Mouse (Mus musculus): Measurements from ENCODE around the gene Kank4. TPM values are rescaled to one million over a fixed set of nuclear protein-coding genes. Genes with fewer than 3 reads are reported as not detected.
A peak's percentile ranks its signal among the peaks of the same experiment; 100 is the strongest.
"Not testable (repeated sequence)": the region's sequence is repeated elsewhere in the genome, so short reads cannot be mapped to it uniquely, and the experiment has no call there.

Gene Kank4
- polyA plus RNA-seq, 1 experiment from 2014 or later = 5.9 TPM

DNA sequence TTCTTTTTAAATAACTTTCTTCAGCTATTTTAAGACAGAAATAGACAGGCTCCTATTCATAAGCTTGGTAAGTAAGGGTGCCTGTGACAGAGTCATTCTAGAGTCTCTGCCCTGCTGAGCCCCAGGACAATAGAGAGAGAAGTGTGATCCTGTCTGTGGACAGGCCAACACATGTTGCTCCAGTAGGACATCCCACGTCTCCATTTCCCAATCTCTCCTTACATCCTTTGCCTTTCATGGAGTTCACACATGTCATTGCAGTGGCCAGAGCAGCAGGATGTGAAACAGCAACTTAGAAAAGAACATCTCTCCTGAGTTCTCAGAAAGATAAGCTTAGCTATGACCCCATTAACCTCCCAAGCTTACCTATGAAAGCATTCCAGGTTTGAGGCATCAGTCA, 14.4 kb upstream of the Kank4 start:
- Histone ChIP-seq H3K4me2 (no peak overlapping the region), H3K4me1 (ENCODE audit: insufficient read depth) (peaks cover 6% of the 10 kb centered on the region; the same call in 1 of the 2 replicates), H3K27me3 (ENCODE audit: insufficient read depth, low read length) (no peaks in the 10 kb centered on the region), H3K27ac (ENCODE audit: low read depth) (no peak overlapping the region), H3K9me3 (ENCODE audit: low read depth, low read length) (no peaks in the 10 kb centered on the region), H3K9ac (no peak overlapping the region), H3K36me3 (ENCODE audit: insufficient read depth) (no peaks in the 10 kb centered on the region), H3K4me3 (ENCODE audit: low read depth, low read length) (no peak overlapping the region)
- 41% methylated on average over 1 of the region's 1 CpGs for WGBS
- TF ChIP-seq CTCF (IDR thresholded peaks at IDR 0.05; ENCODE audit: low read depth) = no peak
- DNase-seq (no peak), ATAC-seq (ENCODE audit: insufficient read depth) (no peak)

DNA sequence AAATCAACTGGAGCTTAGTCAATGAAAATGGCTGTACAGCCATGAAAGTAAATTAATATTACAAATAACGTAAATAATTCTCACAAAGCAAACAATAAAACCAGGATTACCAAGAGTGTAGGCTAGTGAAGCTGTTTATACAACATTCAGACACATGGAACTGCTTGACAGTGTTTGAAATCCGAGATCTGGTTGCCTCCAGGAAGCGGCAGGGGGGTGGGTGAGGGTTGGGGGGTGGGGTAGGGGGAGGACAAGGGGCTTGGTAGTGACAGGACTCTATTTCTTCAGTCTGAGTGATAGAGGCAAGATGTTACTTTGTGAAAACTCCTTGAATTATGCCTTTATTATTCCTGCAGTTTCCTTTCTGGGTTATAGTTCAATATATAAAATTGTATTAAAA, 9.4 kb upstream of the Kank4 start:
- H3K4me3 ChIP-seq (ENCODE audit: low read depth, low read length) = no peak overlapping the region
- H3K4me2 ChIP-seq = no peak overlapping the region
- no peaks in the 10 kb centered on the region for H3K4me1 ChIP-seq (ENCODE audit: insufficient read depth)
- H3K9me3 ChIP-seq (ENCODE audit: low read depth, low read length) = no peaks in the 10 kb centered on the region
- H3K9ac ChIP-seq = no peak overlapping the region
- DNase-seq (no peak), ATAC-seq (ENCODE audit: insufficient read depth) (no peak)
- no peak overlapping the region for H3K27ac ChIP-seq (ENCODE audit: low read depth)
- 18% methylated on average over 3 of the region's 3 CpGs for WGBS
- no peaks in the 10 kb centered on the region for H3K27me3 ChIP-seq (ENCODE audit: insufficient read depth, low read length)
- H3K36me3 ChIP-seq (ENCODE audit: insufficient read depth) = no peaks in the 10 kb centered on the region
- TF ChIP-seq CTCF (IDR thresholded peaks at IDR 0.05; ENCODE audit: low read depth) = no peak

DNA sequence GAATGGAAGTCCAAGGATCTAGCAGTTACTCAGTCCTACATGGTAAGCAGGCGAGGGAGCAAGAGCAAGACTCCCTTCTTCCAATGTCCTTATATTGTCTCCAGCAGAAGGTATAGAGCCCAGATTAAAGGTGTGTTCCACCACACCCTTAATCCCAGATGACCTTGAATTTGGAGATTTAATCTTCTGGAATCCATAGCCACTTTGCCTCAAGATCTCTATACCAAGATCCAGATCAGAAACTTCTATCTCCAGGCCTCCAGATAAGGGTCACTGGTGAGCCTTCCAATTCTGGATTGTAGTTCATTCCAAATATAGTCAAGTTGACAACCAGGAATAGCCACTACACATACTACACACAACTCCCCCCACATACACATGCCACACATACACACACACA, 6.4 kb upstream of the Kank4 start, which contains the start of gene I0C0044D17Rik:
Gene I0C0044D17Rik, minus strand, starts transcription at position 101 of the 400 bp plus-strand sequence.
- not testable (repeated sequence) for H3K9ac ChIP-seq; H3K4me1 ChIP-seq (ENCODE audit: insufficient read depth); H3K27me3 ChIP-seq (ENCODE audit: insufficient read depth, low read length); H3K4me3 ChIP-seq (ENCODE audit: low read depth, low read length); H3K9me3 ChIP-seq (ENCODE audit: low read depth, low read length); DNase-seq; ATAC-seq (ENCODE audit: insufficient read depth); H3K27ac ChIP-seq (ENCODE audit: low read depth); H3K36me3 ChIP-seq (ENCODE audit: insufficient read depth); H3K4me2 ChIP-seq
- 81% methylated on average over 1 of the region's 1 CpGs for WGBS

DNA sequence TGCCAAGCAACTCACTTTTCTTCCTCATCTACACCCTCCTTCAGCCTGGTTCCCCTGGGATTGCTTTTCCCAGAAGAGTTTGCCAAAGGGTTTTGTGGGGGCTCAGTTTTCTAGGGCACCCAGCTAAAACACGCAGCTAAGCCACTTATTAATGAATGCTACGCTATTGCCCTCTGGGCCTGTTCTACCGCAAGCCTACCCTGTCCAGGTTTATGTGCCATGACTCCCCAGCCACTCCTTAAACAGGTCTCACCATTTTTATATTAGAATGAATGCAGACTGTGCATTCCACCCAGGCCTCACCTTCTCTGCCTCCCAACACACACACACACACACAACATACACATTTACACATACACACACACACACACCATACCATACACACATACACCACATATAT, 5.7 kb upstream of the Kank4 start:
- ATAC-seq (ENCODE audit: insufficient read depth) = no peak
- H3K4me2 ChIP-seq = no peak overlapping the region
- no peaks in the 10 kb centered on the region for H3K36me3 ChIP-seq (ENCODE audit: insufficient read depth)
- no peak overlapping the region for H3K4me3 ChIP-seq (ENCODE audit: low read depth, low read length)
- H3K9me3 ChIP-seq (ENCODE audit: low read depth, low read length) = no peaks in the 10 kb centered on the region
- H3K27ac ChIP-seq (ENCODE audit: low read depth) = no peak overlapping the region
- no peak overlapping the region for H3K9ac ChIP-seq
- H3K4me1 ChIP-seq (ENCODE audit: insufficient read depth) = peaks cover 8% of the 10 kb centered on the region; the same call in 1 of the 2 replicates
- WGBS = 71% methylated on average over 3 of the region's 3 CpGs
- DNase-seq = no peak
- H3K27me3 ChIP-seq (ENCODE audit: insufficient read depth, low read length) = 0 out of 2 replicates have a peak, but pooled peaks cover 3% of the 10 kb centered on the region
- TF ChIP-seq CTCF (IDR thresholded peaks at IDR 0.05; ENCODE audit: low read depth) = no peak

DNA sequence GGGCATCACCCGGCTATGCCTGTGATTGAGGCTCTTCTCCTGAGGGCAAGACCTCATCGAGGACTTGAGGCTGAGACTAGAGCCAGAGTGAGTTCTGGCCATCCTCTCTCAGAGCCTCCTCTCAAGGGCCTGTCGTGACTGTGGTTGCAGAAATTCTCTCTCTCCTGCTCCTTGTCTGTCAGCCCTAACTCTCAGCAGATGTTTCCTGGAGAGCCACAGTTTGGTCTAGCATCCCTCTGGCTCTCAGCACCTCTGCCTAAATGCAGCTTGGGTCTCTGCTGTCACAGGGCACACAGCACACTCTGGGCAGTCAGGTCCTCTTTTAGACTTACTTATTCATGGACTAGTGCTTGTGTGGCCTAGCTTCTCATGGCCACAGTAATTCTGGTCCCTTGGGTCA, 5.1 kb upstream of the Kank4 start:
- no peak for TF ChIP-seq CTCF (IDR thresholded peaks at IDR 0.05; ENCODE audit: low read depth)
- DNase-seq (peak; percentile 51), ATAC-seq (ENCODE audit: insufficient read depth) (no peak)
- H3K9ac ChIP-seq = no peak overlapping the region
- H3K9me3 ChIP-seq (ENCODE audit: low read depth, low read length) = no peaks in the 10 kb centered on the region
- no peak overlapping the region for H3K4me2 ChIP-seq
- no peak overlapping the region for H3K27ac ChIP-seq (ENCODE audit: low read depth)
- WGBS = 49% methylated on average over 3 of the region's 3 CpGs
- no peak overlapping the region for H3K4me3 ChIP-seq (ENCODE audit: low read depth, low read length)
- 0 out of 2 replicates have a peak, but pooled peaks cover 3% of the 10 kb centered on the region for H3K27me3 ChIP-seq (ENCODE audit: insufficient read depth, low read length)
- no peaks in the 10 kb centered on the region for H3K36me3 ChIP-seq (ENCODE audit: insufficient read depth)
- H3K4me1 ChIP-seq (ENCODE audit: insufficient read depth) = peaks cover 10% of the 10 kb centered on the region; the same call in 1 of the 2 replicates

DNA sequence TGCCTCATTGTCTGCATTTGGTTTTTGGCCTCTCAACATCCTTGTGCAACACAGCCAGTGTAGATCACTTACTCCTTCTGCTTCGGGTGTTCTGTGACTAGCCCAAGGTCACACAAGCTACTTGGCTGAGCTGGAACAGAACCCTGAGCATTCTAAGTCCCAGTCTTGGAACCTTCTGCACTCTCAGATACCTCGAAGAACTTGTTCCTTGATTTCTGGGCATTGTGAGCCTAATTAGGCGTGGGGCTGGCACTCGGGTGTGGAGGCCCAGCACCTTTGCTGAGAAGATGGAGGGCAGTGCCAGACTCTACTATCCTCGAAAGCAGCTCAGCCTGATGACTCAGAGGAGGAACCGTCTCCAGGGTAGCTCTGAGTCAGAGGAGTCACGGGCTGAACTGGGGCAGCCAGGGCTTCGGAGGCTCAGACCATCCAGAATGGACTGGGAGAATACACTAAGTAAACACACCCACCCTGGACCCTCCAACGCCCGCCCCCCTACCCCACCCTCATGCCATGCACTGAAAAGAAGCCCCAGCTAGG, 1.9 kb upstream of the Kank4 start:
- 81% methylated on average over 10 of the region's 10 CpGs for WGBS
- DNase-seq = no peak
- peaks cover 14% of the 10 kb centered on the region; the same call in 1 of the 2 replicates for H3K4me1 ChIP-seq (ENCODE audit: insufficient read depth)

DNA sequence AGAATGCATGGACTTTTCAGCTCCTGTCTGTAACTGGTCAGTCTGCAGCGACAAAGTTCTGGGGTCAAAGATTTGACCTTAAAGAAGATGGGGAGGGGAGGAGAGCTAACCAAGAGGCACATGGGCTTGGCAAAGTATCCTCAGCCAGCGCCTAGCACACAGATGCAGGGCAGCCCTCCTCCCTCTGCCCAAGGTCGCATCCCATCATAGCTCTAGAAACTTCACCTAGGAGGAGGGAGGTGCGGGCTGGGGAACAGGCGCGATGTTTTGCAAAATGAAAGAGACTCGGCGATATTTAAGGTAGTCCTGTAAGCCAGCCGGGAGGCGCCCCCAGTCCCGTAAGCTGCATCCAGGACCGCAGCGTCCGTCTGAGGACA, 542 bp downstream of the Kank4 start:
- TF ChIP-seq CTCF (IDR thresholded peaks at IDR 0.05; ENCODE audit: low read depth) = no peak
- peaks cover 16% of the 10 kb centered on the region; the same call in 1 of the 2 replicates for H3K4me1 ChIP-seq (ENCODE audit: insufficient read depth)
- ATAC-seq (ENCODE audit: insufficient read depth) (peak; percentile 9), DNase-seq (no peak)
- peak overlapping the region; percentile 85 for H3K9ac ChIP-seq
- no peaks in the 10 kb centered on the region for H3K9me3 ChIP-seq (ENCODE audit: low read depth, low read length)
- 0 out of 2 replicates have a peak, but pooled peaks cover 6% of the 10 kb centered on the region for H3K27me3 ChIP-seq (ENCODE audit: insufficient read depth, low read length)
- under 1% methylated on average over 14 of the region's 14 CpGs for WGBS
- H3K4me2 ChIP-seq = peak overlapping the region; percentile 92
- 0 out of 2 replicates have a peak overlapping the region, but pooled peaks have one; percentile 79 for H3K27ac ChIP-seq (ENCODE audit: low read depth)
- 0 out of 2 replicates have a peak, but pooled peaks cover 3% of the 10 kb centered on the region for H3K36me3 ChIP-seq (ENCODE audit: insufficient read depth)
- H3K4me3 ChIP-seq (ENCODE audit: low read depth, low read length) = peak overlapping the region; percentile 78

More for the DNA sequence above, 1.9 kb upstream of the Kank4 start:
- 0 out of 2 replicates have a peak, but pooled peaks cover 1% of the 10 kb centered on the region for H3K36me3 ChIP-seq (ENCODE audit: insufficient read depth)
- no peaks in the 10 kb centered on the region for H3K9me3 ChIP-seq (ENCODE audit: low read depth, low read length)
- H3K9ac ChIP-seq = no peak overlapping the region
- H3K27ac ChIP-seq (ENCODE audit: low read depth) = no peak overlapping the region
- no peak overlapping the region for H3K4me3 ChIP-seq (ENCODE audit: low read depth, low read length)
- no peak for TF ChIP-seq CTCF (IDR thresholded peaks at IDR 0.05; ENCODE audit: low read depth)
- H3K4me2 ChIP-seq = no peak overlapping the region
- ATAC-seq (ENCODE audit: insufficient read depth) = no peak
- 0 out of 2 replicates have a peak, but pooled peaks cover 6% of the 10 kb centered on the region for H3K27me3 ChIP-seq (ENCODE audit: insufficient read depth, low read length)

All from lung, embryonic 14.5 days (tissue).